Mouse (Mus musculus) left cerebral cortex, postnatal 10 days (tissue): ENCODE results near the gene Calr3. TPM values are rescaled to one million over a fixed set of nuclear protein-coding genes. Genes with fewer than 3 reads are reported as not detected.

Experiments
- DNase-seq, 2 experiments: peaks; one replicate each; pipeline ENCODE4 v3.0.0; 2021 to 2022; ENCODE audit warnings: low spot score in 2 of 2, mixed read lengths in 1 of 2; ENCODE audit errors: extremely low spot score in 1 of 2
- intact Hi-C: fragments of 180-260 bp; cut with DNase I; formaldehyde crosslinking; loops from one replicate; pipeline ENCODE4 v1.15.1; 2025
- microRNA-seq: library from miRNA; unstranded; fragments of <30 nt; microRNA quantifications from one replicate; pipeline ENCODE4 v1.2.0, GENCODE M21; 2022
- total RNA-seq, 2 experiments: library from RNA; stranded (reverse); gene quantifications; 2 replicates each; pipeline ENCODE4 v1.2.3; 2021

Gene Calr3
- total RNA-seq, 2 experiments from 2014 or later = 0.88 to 1.0 TPM

DNA sequence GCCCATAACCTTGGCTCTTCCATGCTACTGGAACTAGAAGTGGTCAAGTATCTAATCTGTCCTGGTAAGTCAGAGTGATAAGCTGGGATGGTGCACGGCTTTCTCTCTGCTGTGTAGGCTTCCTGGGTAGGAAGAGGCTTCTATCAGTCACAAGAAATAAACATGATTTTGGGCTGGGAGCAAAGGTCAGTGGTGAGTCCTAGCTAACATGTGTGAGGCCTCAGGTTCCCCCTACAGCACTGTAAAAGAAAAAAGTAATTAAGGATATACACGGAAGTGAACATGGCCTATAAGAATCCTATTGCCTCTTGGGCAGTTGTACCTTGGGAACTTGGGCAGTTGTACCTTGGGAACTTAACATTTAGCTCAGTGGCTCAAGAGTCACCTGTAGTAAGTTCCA is 66.8 kb downstream of the Calr3 start:
- no peak for DNase-seq
- intact Hi-C loops = no loop called here

DNA sequence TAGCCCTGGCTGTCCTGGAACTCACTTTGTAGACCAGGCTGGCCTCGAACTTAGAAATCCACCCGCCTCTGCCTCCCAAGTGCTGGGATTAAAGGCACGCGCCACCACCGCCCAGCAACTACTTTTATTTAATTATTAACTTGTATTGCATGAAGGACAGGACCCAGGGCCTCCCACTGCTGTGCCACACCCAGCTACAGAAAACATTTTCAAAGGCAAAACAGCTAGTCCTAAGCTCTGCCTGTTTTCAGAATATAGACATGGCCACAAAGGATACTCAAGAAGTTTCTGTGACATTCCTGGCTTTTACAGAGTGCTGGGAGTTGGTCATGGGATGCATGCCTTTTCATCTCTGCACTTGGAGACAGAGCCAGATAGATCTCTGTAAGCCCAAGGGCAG is 67.4 kb downstream of the Calr3 start:
- intact Hi-C loops = no loop called here
- DNase-seq = no peak

DNA sequence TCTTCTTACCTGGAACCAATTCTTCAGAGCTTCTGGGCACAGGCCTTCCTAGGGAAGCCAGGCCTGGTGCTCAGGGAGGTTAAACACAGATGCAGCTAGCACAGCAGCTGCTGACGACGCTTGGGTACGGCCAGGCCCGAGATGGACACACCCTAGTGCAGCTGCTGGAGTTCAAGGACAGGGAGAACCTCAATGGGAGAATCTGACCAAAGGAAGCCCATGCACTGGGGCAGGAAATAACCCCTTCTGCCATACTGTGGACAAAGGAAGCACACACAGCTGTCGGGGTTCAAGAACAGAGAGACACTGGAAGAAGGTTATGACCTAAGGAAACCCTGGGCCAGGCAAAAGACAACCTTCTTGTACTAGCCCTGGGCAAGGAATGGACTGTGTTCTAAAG is 68.5 kb downstream of the Calr3 start:
- intact Hi-C loops = no loop called here
- DNase-seq = no peak

Small RNA genes lying within 50 kb of the gene (microRNA-seq; reads per million reads assigned to microRNA genes)
- 5.5 reads per million, percentile 19 among the genes with 10 or more reads in this experiment for gene Mir7068

Other genes with a start within 250 kb of the Calr3 start
- gene Cib3, start 231.0 kb downstream of the Calr3 start, total RNA-seq = not detected
- not detected for gene Gm11034, start 230.2 kb downstream of the Calr3 start, total RNA-seq
- gene Fam32a, start 224.1 kb downstream of the Calr3 start, total RNA-seq = 10 to 100 TPM; 54.0 to 59.4 TPM
- gene Ap1m1, start 203.9 kb downstream of the Calr3 start, total RNA-seq = 100 to 1,000 TPM; 115 to 119 TPM
- 10 to 100 TPM in 1 of 2 experiments, 1 to 10 TPM in 1; 6.3 to 10.8 TPM for gene Gm10282, start 138.6 kb downstream of the Calr3 start, total RNA-seq
- 10 to 100 TPM; 15.4 to 18.9 TPM for gene Klf2, start 124.8 kb downstream of the Calr3 start, total RNA-seq
- 10 to 100 TPM; 69.6 to 72.0 TPM for gene Eps15l1, start 22.4 kb downstream of the Calr3 start, total RNA-seq
- gene 1700030K09Rik, start within 50 bp of the Calr3 start, total RNA-seq = 10 to 100 TPM; 12.8 to 13.6 TPM
- gene Cherp, start 31.4 kb upstream of the Calr3 start, total RNA-seq = 10 to 100 TPM; 66.5 to 72.0 TPM
- gene Slc35e1, start 48.7 kb upstream of the Calr3 start, total RNA-seq = 10 to 100 TPM; 45.9 to 49.9 TPM
- 1 to 10 TPM; 9.4 to 9.6 TPM for gene Med26, start 104.4 kb upstream of the Calr3 start, total RNA-seq
- gene Smim7, start 127.2 kb upstream of the Calr3 start, total RNA-seq = 100 to 1,000 TPM; 124 to 137 TPM
- gene Tmem38a, start 128.2 kb upstream of the Calr3 start, total RNA-seq = 10 to 100 TPM; 91.3 to 98.5 TPM
- gene Nwd1, start 202.8 kb upstream of the Calr3 start, total RNA-seq = 10 to 100 TPM; 24.2 to 28.1 TPM